Mouse (Mus musculus) liver, adult 2 months (tissue): Measurements from ENCODE around the gene Slc39a2.

Source experiments
- CTCF ChIP-seq: fragments of 200-500 bp; IDR thresholded peaks from 2 replicates; pipeline ENCODE4 v1.5.1; 2011; ENCODE audit warnings: low read depth, low read length, control low read depth
- POLR2A ChIP-seq: fragments of 200-500 bp; IDR thresholded peaks from 2 replicates; pipeline ENCODE4 v1.6.1; 2011; ENCODE audit warnings: low read length, control low read depth; ENCODE audit not compliant: insufficient read depth; ENCODE audit errors: extremely low read depth

DNA sequence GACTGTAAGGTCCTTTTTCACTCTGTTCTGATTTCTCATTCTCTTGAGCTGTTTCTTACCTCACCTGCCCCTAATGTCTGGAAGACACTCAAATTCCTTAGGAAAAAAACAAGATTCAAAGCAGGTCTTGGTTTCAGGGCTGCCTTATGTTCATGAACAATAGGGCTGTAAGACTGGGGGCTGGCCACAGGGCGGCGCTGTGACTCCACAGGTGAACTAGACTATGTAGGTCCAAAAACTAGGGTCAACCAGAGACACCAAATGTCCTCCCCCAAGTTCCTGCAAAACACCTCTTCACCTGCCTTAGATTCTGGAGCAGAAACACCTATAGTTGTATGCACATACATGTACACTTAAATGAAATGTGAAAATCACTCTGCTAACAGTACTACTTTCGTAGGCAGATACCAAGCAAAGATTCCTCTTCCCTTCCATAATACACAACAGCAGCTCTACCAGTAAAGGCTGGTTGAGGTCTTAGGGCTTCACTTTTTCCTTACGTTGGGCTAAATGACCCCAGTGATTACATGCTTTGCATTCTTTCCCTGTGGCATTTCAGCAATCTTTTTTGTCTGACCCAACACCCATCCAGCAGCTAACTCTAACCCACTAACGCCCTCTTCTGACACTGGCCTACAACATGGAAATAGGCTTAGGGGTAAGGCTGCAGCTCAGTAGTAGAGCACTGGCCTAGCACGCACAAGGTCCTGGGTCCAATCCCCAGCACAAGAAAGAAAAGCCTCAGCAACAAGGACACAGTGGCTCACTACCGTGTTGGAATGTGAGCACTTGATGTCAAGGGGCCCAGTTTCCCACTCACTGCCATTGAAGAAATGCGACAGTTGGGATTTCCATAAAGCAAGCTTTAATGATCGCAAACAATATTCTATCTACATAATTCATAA is 10.4 kb downstream of the Slc39a2 start:
- TF ChIP-seq CTCF (peak; percentile 95), POLR2A (no peak)
